Mouse (Mus musculus) frontal cortex, postnatal 36 days (tissue): ENCODE results near the gene Fgfr2.

ENCODE experiments used
- DNase-seq, 2 experiments: peaks; one replicate each; pipeline ENCODE4 v3.0.0; 2022; ENCODE audit warnings: low spot score in 2 of 2

Gene Fgfr2

GRCm38 (mm10) chr7:130780866-130781419 is 2342.2 kb downstream of the Fgfr2 start:
- no peak for DNase-seq

DNA sequence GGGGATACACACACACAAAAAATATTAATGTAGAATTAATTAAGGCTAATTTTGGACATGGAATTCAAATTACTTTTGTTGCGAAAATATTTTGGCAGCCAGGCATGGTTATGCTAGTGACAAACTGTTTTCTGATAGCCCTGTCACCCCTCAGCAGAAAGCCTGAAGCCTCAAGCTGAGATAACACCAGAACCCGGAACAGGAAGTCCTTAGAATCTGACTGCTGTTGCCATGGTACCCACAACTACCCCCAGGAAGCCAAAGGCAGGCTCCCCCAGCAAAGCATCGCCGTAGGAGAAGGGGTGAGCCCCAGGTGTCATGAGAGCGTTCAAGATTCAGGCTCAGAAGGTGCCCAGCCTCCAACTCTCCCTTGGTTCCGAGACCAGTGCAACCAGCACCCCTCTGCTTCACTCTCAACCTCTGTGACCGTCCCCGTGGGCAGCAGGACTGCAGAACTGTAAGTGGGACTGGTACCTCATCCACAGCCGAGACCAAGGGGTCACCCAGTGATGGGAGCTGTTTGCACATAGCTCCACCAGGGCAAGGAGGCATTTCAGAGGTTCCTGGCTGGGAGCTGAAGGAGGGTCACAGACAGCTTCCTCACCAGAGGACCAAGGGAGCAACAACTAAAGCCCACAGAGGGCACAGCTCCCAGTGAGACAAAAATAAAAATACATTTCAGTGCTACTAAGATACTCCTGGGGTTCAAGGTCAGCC is 2349.1 kb downstream of the Fgfr2 start, which contains the start of gene Btbd16:
Gene Btbd16 (plus strand): TSS at position 156 of the 717 bp plus-strand sequence.
- no peak for DNase-seq

DNA sequence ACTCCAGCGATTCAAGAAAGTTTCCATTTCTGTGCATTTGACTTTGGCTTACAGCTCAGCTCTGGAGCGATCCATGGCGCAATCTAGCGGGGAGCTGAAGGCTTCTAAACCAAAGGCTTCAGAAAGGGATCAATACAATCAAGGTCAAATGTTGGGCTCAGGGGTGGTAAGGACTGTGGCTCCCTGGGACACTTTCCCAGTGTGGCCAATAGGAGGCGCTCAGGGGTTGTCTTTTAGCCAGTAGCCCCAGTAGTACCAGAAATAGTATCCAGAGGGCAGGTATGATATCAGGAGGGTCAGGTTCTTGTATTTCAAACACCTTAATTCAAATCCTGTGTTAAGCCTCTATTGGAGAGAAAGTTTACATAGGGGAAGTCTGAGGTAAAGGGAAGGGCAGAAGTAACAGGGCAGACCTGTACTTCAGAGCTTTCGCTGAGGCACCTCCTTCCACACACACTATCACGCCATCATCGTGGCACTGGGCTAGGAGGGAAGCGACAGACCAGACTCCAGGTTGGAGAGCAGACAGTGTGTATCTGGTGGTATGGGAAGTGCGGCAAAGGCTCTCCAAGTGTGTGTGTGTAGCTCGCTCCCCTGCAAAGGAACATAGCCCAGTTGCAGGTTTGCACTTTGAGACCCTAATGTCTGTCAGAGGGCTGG is 2349.8 kb downstream of the Fgfr2 start:
- no peak for DNase-seq

GRCm38 (mm10) chr7:130770707-130771106 is 2352.4 kb downstream of the Fgfr2 start:
- peak; percentile 82 to 85 for DNase-seq

DNA sequence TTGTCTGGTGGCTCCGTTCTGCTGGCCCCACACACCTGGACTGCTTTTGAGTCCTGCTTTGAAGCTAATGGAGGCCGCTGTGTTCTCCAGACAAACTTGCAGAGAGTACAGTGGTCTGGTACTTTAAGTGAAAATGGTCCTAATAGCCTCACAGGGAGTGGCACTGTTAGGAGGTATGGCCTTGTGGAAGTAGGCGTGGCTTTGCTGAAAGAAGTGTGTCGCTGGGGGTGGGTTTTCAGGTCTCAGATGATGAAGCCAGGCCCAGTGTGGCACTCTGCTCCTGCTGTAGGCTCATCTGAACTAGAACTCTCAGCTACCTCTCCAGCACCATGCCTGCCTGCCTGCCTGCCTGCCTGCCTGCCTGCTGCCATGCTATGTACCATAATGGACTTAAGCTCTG is 2355.0 kb downstream of the Fgfr2 start:
- DNase-seq, result no peak

GRCm38 (mm10) chr7:130766411-130767170 is 2356.6 kb downstream of the Fgfr2 start:
- DNase-seq, result no peak

- no peak for DNase-seq
Observed at GRCm38 (mm10) chr7:130764160-130764559, 2359.0 kb downstream of the Fgfr2 start.

GRCm38 (mm10) chr7:130762071-130762897 is 2360.9 kb downstream of the Fgfr2 start:
- peak; percentile 74 to 84 for DNase-seq

DNA sequence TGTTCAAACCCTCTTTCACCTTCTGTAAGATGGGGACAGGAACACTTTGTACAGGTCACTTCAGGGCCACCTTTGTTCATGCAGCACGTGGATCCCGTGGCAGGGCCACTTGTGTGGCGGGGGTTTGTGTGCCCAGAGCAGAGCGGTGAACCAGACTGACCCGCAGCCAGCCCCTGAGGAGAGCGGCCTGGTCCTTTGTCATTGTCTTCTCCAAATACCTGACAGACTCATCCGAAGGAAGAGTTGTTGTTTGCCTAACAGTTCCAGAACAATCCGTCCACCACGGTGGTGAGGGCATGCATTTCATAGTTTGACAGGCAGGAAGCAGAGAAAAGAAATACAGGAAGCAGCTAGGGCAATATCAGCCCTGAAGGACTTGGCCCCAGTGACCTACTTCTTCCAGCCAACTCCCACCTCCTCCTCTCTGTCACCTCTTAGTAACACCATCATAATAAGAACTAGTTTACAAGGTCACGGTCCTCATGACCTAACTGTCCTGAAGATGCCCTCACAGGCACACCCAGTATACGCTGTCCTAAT is 2365.8 kb downstream of the Fgfr2 start:
- DNase-seq, result no peak

GRCm38 (mm10) chr7:130756343-130756835 is 2366.8 kb downstream of the Fgfr2 start:
- no peak for DNase-seq

GRCm38 (mm10) chr7:130754790-130755189 is 2368.4 kb downstream of the Fgfr2 start:
- DNase-seq, result no peak

- no peak for DNase-seq
Observed at GRCm38 (mm10) chr7:130751678-130752077, 2371.5 kb downstream of the Fgfr2 start.

GRCm38 (mm10) chr7:130750752-130751490 is 2372.2 kb downstream of the Fgfr2 start:
- no peak for DNase-seq

DNA sequence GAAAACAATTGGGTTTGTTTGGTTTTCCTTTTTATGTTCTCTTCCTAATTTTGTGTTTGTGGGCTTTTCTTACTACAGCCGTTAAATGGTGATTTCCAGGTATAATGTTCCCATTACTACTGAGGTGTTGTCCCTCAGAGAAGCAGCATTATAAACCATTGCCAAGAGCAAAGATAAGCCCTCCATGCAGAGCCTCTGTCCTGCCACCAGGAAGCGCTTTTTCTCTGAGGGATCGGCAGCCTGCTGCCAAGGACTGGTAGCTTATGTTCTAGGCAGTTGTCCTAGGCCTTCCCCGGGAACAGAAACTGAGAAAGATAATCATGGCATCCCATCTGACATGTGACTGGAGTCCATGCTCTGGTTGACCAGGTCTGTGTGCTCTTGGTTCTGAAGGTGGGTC is 2374.0 kb downstream of the Fgfr2 start:
- DNase-seq, result no peak

DNA sequence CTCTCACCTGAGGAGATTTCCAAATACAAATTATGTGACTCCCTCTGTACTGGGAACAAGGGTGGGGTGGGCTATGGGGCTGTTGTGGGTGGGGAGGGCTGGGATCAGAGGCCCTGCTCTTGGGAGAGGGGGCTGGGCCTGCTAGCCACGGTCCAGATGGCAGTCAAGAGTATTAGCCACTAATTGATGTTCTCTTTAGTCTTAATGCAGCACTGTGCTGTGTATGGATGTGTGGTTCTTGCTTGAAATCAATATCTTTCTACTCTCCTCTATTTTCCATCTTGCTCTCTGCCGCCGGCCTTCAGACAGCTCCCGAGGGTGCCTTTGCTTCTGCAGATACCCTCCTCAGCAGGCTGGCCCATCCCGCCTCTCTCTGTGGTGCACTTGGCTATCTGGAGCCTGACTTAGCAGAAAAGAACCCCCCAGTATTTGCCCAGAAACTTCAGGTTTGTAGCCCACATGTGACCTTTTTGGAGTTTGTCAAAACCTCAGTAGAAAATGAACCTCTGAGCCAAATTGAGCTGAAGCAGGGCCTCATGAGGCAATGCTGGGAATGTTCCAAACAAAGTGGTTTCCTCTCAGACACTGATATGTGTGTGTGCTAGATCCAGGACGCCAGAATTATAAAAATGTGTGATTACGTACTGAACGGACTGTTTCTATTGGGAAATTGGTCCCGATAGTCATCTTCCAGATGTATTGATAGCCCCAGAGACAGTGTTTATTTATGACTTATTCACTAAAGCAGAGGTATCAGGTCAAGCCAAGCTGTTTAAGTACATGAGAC is 2379.7 kb downstream of the Fgfr2 start:
- DNase-seq, result no peak

GRCm38 (mm10) chr7:130741099-130741498 is 2382.1 kb downstream of the Fgfr2 start:
- no peak for DNase-seq

DNA sequence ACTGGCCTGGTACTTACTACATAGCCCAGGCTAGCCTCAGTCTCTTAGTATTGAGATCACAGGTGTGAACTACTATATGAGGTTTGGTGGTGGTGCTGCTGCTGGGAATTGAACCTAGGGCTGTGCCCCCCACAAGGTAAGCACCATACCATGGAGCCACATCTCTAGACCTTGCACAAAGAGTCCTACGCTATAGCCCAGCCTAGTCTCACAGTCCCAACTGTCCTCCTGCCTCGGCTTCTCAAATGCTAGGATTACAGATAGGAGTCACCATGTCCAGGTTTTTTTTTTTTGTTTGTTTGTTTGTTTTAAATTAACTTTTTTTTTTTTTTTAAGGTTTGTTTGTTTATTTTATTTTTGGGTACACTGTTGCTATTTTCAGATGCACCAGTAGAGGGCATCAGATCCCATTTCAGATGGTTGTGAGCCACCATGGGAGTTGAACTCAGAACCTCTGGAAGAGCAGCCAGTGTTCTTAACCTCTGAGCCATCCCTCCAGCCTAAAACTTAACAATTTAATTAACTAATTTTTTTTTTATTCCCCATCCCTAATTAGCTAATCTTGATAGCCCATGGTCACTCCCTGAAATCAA is 2388.9 kb downstream of the Fgfr2 start:
- no peak for DNase-seq

GRCm38 (mm10) chr7:130733423-130733822 is 2389.7 kb downstream of the Fgfr2 start:
- no peak for DNase-seq

DNA sequence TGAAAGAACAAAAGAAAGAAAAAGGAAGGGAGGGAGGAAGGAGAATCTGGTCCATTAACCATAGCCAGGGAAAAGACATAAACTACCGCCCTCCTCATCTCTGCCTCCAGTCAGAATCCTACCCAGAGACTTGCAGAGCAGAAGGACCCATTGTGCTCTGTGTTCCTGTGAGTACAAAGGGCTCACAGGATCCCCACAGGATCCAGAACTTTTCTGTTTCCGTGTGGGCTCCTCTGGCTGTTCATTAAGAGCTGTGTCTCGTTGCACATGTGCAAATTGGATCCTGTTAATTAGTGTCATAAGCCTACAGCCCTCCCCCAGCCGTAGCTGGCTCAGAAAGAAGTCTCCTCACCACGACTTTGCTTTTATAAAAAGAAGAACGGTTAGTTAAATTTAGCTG is 2390.2 kb downstream of the Fgfr2 start:
- DNase-seq, result peak in 1 of 2 experiments; percentile 21
